Mouse (Mus musculus): ENCODE results near the gene Hoxd10. TPM values are rescaled to one million over a fixed set of nuclear protein-coding genes. Genes with fewer than 3 reads are reported as not detected.

Gene Hoxd10
- polyA plus RNA-seq, 1 experiment from 2014 or later = not detected

DNA sequence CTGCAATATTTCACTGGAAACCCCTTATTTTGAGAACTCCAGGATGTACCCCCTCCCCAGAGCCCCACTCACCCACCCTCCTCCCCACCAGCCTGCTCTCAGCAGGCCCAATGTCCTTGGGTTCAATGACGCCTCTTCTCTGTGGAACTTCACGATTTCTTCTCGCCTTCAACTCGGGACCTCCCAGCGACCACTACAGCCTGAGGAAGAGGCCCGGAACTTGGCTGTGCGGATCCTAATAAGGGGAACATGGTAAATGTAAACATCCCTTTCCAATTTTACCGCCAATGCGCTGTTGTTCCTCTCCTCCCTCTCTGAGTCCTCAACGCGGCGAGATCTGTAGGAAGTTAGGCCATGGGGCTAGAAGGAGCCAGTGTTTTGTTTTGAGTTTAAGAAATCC lies 7.6 kb upstream of the Hoxd10 start:
- DNase-seq (ENCODE audit: low spot score) (no peak), ATAC-seq (ENCODE audit: low FRiP score) (no peak)
- Histone ChIP-seq H3K9me3 (ENCODE audit: control insufficient read depth, low read length) (no peaks in the 10 kb centered on the region), H3K27me3 (ENCODE audit: control insufficient read depth, insufficient read depth, low read length) (peaks cover 90% of the 10 kb centered on the region), H3K9ac (ENCODE audit: low read depth, low read length) (no peak overlapping the region), H3K4me1 (replicated peaks; ENCODE audit: control insufficient read depth, insufficient read depth, low read length) (peaks cover 8% of the 10 kb centered on the region), H3K4me3 (ENCODE audit: low read depth, low read length) (no peak overlapping the region), H3K36me3 (ENCODE audit: control insufficient read depth, insufficient read depth, low read length) (no peaks in the 10 kb centered on the region), H3K4me2 (replicated peaks; ENCODE audit: low read depth, low read length) (no peak overlapping the region), H3K27ac (ENCODE audit: low read depth, low read length) (no peak overlapping the region)
- 2% methylated on average over 12 of the region's 12 CpGs for WGBS

GRCm38 (mm10) chr2:74685059-74685603 lies 6.6 kb upstream of the Hoxd10 start:
- no peak overlapping the region for H3K4me2 ChIP-seq (replicated peaks; ENCODE audit: low read depth, low read length)
- 12% methylated on average over 4 of the region's 4 CpGs for WGBS
- no peaks in the 10 kb centered on the region for H3K9me3 ChIP-seq (ENCODE audit: control insufficient read depth, low read length)
- H3K4me1 ChIP-seq (replicated peaks; ENCODE audit: control insufficient read depth, insufficient read depth, low read length) = peaks cover 8% of the 10 kb centered on the region
- DNase-seq (ENCODE audit: low spot score) = no peak
- H3K27ac ChIP-seq (ENCODE audit: low read depth, low read length) = no peak overlapping the region
- no peak overlapping the region for H3K4me3 ChIP-seq (ENCODE audit: low read depth, low read length)
- H3K36me3 ChIP-seq (ENCODE audit: control insufficient read depth, insufficient read depth, low read length) = no peaks in the 10 kb centered on the region
- H3K9ac ChIP-seq (ENCODE audit: low read depth, low read length) = no peak overlapping the region
- peaks cover 92% of the 10 kb centered on the region for H3K27me3 ChIP-seq (ENCODE audit: control insufficient read depth, insufficient read depth, low read length)
- no peak for ATAC-seq (ENCODE audit: low FRiP score)

GRCm38 (mm10) chr2:74686301-74686987 lies 5.3 kb upstream of the Hoxd10 start:
- H3K27me3 ChIP-seq (ENCODE audit: control insufficient read depth, insufficient read depth, low read length) = peaks cover 86% of the 10 kb centered on the region
- H3K36me3 ChIP-seq (ENCODE audit: control insufficient read depth, insufficient read depth, low read length) = no peaks in the 10 kb centered on the region
- no peak overlapping the region for H3K9ac ChIP-seq (ENCODE audit: low read depth, low read length)
- H3K4me2 ChIP-seq (replicated peaks; ENCODE audit: low read depth, low read length) = no peak overlapping the region
- no peak for ATAC-seq (ENCODE audit: low FRiP score)
- H3K4me1 ChIP-seq (replicated peaks; ENCODE audit: control insufficient read depth, insufficient read depth, low read length) = peaks cover 8% of the 10 kb centered on the region
- 4% methylated on average over 17 of the region's 17 CpGs for WGBS
- H3K27ac ChIP-seq (ENCODE audit: low read depth, low read length) = no peak overlapping the region
- no peak overlapping the region for H3K4me3 ChIP-seq (ENCODE audit: low read depth, low read length)
- peak; percentile 86 for DNase-seq (ENCODE audit: low spot score)
- no peaks in the 10 kb centered on the region for H3K9me3 ChIP-seq (ENCODE audit: control insufficient read depth, low read length)

DNA sequence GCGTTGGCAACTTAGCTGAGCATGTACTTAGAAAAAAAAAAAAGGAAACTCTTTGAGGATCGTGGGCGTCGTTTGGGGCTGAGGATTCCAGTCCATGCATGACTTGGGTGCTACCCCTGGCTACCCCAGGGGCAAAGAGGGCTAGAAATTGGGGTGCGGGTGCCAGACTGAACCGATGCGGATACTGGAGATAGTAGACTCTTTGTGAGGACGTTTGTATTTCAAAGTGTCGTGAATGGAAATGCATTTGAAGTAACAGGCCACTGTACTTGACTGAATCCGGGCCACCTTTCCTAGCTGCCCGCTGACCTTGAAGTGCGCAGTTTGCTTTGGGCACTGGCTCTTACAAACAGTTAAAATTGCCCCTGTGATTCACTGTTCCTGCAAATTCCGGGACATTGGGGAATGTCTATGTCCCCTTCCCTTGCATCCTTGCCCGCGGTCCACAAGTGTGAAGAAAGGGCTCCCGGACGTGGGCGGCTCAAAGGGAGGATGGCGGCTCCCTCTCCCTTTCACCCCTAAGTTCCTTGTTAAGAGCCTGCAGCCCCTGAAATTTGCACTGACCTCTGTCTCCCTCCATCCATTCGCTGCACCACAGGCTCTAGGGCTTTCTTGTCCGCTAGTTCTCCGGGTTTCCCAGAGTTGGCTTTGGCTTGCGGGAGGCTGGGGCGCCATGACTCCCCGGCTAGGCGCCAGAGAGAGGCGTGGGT lies 4.6 kb upstream of the Hoxd10 start:
- WGBS = 1% methylated on average over 27 of the region's 27 CpGs
- Histone ChIP-seq H3K9ac (ENCODE audit: low read depth, low read length) (no peak overlapping the region), H3K27ac (ENCODE audit: low read depth, low read length) (no peak overlapping the region)

DNA sequence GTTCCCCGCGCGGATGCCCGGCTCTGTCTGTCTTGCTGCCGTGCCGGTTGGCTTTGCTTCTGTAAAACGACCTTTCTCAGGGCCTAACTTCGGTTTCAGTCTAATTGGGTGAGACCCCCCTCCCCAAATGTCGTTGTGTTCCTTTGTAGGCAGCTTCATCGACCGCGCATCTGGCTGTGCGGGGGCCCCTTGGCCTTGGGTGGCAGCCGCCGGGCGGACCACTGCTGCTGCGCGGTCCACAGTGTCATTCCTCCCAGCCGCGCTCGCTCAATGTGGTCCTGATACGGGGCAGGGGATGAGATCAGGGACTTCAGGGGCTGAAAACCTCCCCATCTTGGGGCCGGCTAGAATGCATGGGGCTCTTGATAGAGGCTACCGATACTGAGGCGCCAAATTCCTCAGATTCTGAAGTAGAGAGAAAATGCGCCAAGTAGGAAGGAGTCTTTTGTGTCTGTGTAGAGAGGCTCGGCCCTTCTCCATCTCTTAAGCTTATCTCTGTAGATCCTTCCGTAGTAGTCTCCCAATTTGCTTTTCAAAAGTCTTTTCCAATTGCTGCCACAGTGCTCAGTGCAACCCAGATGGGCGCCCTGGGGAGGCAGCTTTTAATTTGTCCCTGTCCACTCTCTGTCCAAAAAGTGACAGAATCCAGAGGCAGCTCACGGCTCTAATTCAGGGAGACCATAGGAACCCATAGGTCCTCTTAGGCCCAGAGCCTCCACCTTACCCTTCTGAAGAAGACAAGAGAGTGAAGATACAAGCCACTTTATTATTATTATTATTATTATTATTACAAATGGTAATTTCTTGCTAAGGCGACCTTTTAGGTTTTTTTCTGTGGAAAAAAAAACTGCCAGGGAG lies 3.8 kb upstream of the Hoxd10 start:
- Histone ChIP-seq H3K9me3 (ENCODE audit: control insufficient read depth, low read length) (no peaks in the 10 kb centered on the region), H3K4me3 (ENCODE audit: low read depth, low read length) (no peak overlapping the region), H3K4me2 (replicated peaks; ENCODE audit: low read depth, low read length) (no peak overlapping the region), H3K4me1 (replicated peaks; ENCODE audit: control insufficient read depth, insufficient read depth, low read length) (peaks cover 6% of the 10 kb centered on the region), H3K27ac (ENCODE audit: low read depth, low read length) (no peak overlapping the region), H3K27me3 (ENCODE audit: control insufficient read depth, insufficient read depth, low read length) (peaks cover 86% of the 10 kb centered on the region), H3K9ac (ENCODE audit: low read depth, low read length) (no peak overlapping the region), H3K36me3 (ENCODE audit: control insufficient read depth, insufficient read depth, low read length) (no peaks in the 10 kb centered on the region)
- WGBS = under 1% methylated on average over 31 of the region's 31 CpGs
- DNase-seq (ENCODE audit: low spot score) = no peak
- no peak for ATAC-seq (ENCODE audit: low FRiP score)

More for the DNA sequence above, 4.6 kb upstream of the Hoxd10 start:
- ATAC-seq (ENCODE audit: low FRiP score) (no peak), DNase-seq (ENCODE audit: low spot score) (no peak)
- Histone ChIP-seq H3K9me3 (ENCODE audit: control insufficient read depth, low read length) (no peaks in the 10 kb centered on the region), H3K4me1 (replicated peaks; ENCODE audit: control insufficient read depth, insufficient read depth, low read length) (peaks cover 11% of the 10 kb centered on the region), H3K36me3 (ENCODE audit: control insufficient read depth, insufficient read depth, low read length) (no peaks in the 10 kb centered on the region), H3K27me3 (ENCODE audit: control insufficient read depth, insufficient read depth, low read length) (peaks cover 86% of the 10 kb centered on the region), H3K4me2 (replicated peaks; ENCODE audit: low read depth, low read length) (no peak overlapping the region), H3K4me3 (ENCODE audit: low read depth, low read length) (no peak overlapping the region)

GRCm38 (mm10) chr2:74688795-74689573 lies 2.7 kb upstream of the Hoxd10 start:
- no peak overlapping the region for H3K9ac ChIP-seq (ENCODE audit: low read depth, low read length)
- 0 out of 2 replicates have a peak, but pooled peaks cover 4% of the 10 kb centered on the region for H3K4me1 ChIP-seq (replicated peaks; ENCODE audit: control insufficient read depth, insufficient read depth, low read length)
- H3K27me3 ChIP-seq (ENCODE audit: control insufficient read depth, insufficient read depth, low read length) = peaks cover 86% of the 10 kb centered on the region
- no peaks in the 10 kb centered on the region for H3K36me3 ChIP-seq (ENCODE audit: control insufficient read depth, insufficient read depth, low read length)
- H3K27ac ChIP-seq (ENCODE audit: low read depth, low read length) = no peak overlapping the region
- no peak overlapping the region for H3K4me3 ChIP-seq (ENCODE audit: low read depth, low read length)
- WGBS = 3% methylated on average over 12 of the region's 12 CpGs
- H3K9me3 ChIP-seq (ENCODE audit: control insufficient read depth, low read length) = no peaks in the 10 kb centered on the region
- no peak for DNase-seq (ENCODE audit: low spot score)
- ATAC-seq (ENCODE audit: low FRiP score) = no peak
- H3K4me2 ChIP-seq (replicated peaks; ENCODE audit: low read depth, low read length) = no peak overlapping the region

GRCm38 (mm10) chr2:74689574-74690337 lies 2.0 kb upstream of the Hoxd10 start:
- DNase-seq (ENCODE audit: low spot score) (no peak), ATAC-seq (ENCODE audit: low FRiP score) (no peak)
- 0 out of 2 replicates have a peak, but pooled peaks cover 4% of the 10 kb centered on the region for H3K4me1 ChIP-seq (replicated peaks; ENCODE audit: control insufficient read depth, insufficient read depth, low read length)
- no peaks in the 10 kb centered on the region for H3K9me3 ChIP-seq (ENCODE audit: control insufficient read depth, low read length)
- H3K4me2 ChIP-seq (replicated peaks; ENCODE audit: low read depth, low read length) = no peak overlapping the region
- H3K36me3 ChIP-seq (ENCODE audit: control insufficient read depth, insufficient read depth, low read length) = no peaks in the 10 kb centered on the region
- H3K27ac ChIP-seq (ENCODE audit: low read depth, low read length) = no peak overlapping the region
- H3K4me3 ChIP-seq (ENCODE audit: low read depth, low read length) = no peak overlapping the region
- under 1% methylated on average over 24 of the region's 24 CpGs for WGBS
- peaks cover 86% of the 10 kb centered on the region for H3K27me3 ChIP-seq (ENCODE audit: control insufficient read depth, insufficient read depth, low read length)
- no peak overlapping the region for H3K9ac ChIP-seq (ENCODE audit: low read depth, low read length)

Data from hindbrain, embryonic 11.5 days (tissue).